Mouse (Mus musculus) common myeloid progenitor, adult 5-6 weeks (primary cell): ENCODE results near the gene Adam22. TPM values are rescaled to one million over a fixed set of nuclear protein-coding genes. Genes with fewer than 3 reads are reported as not detected.

Experiments used
- ATAC-seq: replicated peaks from 2 replicates; pipeline ENCODE4 v1.8.0; 2016; ENCODE audit warnings: low read depth, mild to moderate bottlenecking, moderate TSS enrichment, inconsistent platforms; ENCODE audit not compliant: poor library complexity, severe bottlenecking
- total RNA-seq: library from RNA; stranded (forward); fragments of 200-1000, 187-1606 nt; gene quantifications from 2 replicates; pipeline ENCODE4 v1.2.3, GENCODE M21; 2017

Adam22 gene
- total RNA-seq, 1 experiment from 2014 or later: 1.7 TPM

DNA sequence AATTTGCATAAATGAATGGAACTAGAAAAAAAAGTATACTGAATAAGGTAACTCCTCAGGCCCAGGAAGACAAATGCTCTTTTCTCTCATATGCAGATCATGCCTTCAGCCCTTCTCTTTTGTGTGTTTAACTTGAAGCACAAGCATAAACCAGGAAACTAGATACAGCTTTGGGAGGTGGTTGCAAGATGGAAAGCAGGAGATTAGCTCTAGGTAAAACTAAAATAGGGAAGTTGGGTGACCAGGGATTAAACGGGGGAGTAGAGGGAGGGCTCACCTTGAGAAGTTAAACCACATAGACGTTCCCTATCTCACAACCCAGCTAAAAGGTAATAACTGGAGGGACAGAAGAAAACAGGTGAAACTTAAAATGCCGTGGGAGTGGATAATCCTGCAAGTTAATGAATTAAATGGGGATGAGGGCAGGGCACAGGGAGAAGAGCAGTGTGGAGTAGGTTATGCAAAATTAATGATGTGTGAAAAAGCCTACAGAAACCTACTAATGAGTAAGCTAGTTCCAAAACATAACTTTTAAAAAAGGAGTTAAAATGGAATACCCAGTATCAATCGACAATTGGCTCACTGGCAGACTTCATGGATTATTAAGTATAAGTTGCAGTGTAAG, 40.2 kb downstream of the Adam22 start:
- ATAC-seq: no peak

- no peak for ATAC-seq
These were observed 41.3 kb downstream of the Adam22 start for GRCm38 (mm10) chr5:8326671-8327070.

DNA sequence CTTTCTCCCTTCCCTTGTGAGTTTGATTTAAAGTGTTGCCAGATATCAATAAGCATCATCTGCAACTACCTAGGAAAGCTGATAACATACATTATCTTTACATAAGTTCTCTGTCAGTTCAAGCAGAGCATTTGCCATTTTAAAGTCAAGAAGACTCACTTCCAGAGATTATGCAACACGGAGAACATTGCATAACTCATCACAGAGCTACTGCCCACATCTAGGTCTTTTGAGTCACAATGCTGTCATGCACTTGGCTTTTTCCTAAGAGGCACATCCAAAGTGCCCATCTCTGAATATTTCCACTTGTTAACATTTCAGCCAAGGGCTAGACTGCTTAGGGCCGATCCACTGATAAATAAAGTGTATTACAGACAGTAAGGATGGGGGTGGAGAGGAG, 55.6 kb downstream of the Adam22 start:
- ATAC-seq: no peak

DNA sequence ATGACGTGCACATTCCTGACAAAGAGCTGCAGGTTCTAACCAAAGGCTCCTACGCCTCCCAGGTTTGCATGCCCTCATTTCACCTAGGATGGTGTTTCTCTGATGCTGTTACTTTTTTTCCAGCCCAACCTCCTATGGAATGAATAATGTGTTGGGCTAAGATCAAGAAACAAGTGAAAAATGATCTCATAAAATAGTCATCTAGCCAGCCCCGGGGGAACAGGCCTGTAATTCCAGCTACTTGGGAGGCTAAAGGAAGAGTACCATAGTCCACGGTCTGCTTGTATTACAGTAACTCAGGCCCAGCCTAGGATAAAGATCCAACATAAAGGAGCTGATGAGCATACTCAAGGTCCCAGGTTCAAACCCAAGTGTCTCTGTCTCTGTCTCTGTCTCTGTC, 57.1 kb downstream of the Adam22 start:
- no peak for ATAC-seq

- no peak for ATAC-seq
These were observed 70.1 kb downstream of the Adam22 start for GRCm38 (mm10) chr5:8297719-8298419.

GRCm38 (mm10) chr5:8293287-8293686, 74.7 kb downstream of the Adam22 start:
- no peak for ATAC-seq

DNA sequence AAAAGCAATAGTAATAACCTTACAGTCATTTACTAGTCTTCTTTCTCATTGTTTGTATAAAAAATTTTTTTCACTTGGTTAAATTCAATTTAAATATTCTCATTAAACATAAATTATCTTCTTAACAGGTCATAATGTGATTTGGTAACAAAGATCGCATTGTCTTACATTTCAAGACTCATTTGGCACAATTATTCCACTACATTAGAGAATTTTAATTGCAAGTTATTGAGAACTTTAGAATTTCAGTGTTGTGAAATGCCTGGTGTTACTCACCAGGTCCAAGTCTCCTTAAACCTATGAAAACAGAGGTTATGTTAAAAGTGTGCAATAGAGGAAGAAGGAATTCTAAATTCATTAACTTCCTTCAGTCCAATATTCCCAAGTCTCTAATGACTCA, 76.5 kb downstream of the Adam22 start:
- no peak for ATAC-seq

GRCm38 (mm10) chr5:8289678-8290614, 78.0 kb downstream of the Adam22 start:
- ATAC-seq: no peak

GRCm38 (mm10) chr5:8284123-8284522, 83.8 kb downstream of the Adam22 start:
- ATAC-seq: no peak

DNA sequence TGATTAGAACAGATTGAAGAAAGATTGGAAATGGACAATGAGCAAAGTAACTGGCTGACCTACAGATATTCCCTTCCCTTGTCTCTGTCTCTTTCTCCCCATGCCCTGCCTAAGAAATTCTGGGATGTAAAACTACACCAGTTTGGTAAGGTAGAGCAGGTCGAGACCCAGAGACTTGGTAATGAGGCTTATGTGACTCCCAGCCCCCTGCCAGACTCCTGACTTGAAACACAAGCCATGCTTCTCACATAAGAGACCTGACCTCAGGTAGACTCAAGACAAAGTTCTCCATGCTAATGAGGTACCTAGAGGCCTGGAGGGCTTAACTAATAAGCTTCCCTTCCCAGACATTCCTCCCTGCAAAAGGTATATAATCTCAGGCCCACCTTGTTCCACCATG, 91.8 kb downstream of the Adam22 start:
- no peak for ATAC-seq

DNA sequence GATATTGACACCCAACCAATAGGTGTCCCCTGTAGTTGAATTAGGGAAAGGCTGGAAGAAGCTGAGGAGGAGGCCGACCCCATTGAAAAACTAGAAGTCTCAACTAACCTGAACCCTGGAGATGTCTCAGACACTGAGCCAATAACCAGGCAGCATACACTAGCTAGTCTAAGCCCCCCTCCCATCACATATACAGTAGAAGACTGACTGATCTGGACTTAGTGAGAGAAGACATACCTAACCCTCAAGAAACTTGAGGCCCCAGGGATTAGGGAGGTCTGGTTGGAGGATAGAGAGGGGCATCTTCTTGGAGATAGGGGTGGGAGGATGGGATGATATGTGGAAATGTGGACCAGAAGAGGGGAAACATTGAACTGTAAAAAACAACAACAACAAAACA, 110.6 kb downstream of the Adam22 start:
- no peak for ATAC-seq

- peak; percentile 98 for ATAC-seq
These were observed 111.5 kb downstream of the Adam22 start for GRCm38 (mm10) chr5:8256487-8256886.

- no peak for ATAC-seq
These were observed 123.3 kb downstream of the Adam22 start for GRCm38 (mm10) chr5:8244696-8245095.

GRCm38 (mm10) chr5:8243064-8243615, 124.8 kb downstream of the Adam22 start:
- no peak for ATAC-seq

DNA sequence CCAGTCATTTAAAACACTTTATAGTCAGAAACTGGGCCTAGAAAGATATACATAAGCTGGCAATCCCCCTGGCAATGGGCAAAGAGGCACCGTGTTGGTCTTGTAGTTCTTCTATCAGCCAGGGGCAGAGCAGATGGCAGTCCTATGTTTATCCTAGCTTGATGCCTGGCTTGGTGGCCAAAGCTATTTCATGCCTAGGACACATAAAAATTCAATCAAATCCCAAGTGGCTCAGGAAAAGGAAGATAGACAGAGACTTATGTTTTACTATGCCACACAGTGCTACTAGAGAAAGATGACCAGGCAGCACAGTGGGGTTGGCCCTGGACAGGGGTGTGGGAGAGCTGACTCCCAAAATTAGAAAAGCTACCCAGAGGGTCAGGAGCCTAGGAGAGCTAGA, 125.3 kb downstream of the Adam22 start:
- no peak for ATAC-seq

DNA sequence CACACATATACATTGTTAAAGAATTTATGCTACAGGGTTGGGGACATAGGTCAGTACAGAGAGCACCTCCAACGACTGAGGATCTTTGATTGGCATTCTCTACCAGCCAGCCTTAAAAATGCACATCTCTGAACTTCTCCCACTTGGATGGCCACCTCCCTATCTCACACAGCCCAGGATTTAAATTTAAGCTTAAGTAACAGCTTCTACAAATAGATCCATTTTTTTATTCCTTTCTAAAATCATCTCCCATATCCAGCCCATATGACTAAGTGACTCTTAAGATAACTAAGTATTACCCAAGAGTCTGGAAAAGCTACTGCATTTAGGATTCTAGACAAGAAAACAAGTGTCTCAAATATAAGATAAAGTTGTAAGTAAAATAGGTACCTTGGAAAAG, 140.9 kb downstream of the Adam22 start:
- no peak for ATAC-seq

DNA sequence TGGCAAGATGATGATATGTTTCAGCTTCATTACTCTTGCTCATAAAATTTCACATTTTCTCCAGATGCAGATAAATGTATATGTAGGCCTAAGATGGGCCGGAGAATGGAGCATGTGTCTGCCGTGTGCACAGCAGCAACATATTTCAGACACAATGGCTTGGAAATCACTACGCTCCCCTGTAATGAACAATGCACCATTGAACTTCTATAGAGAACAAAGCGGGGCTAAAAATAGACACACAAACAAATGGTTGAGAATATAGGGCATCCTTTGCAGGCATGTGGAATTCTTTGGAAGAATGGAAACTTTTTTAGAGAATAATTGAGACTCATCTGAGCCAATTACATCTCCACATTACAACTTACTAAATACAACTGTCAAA, 143.6 kb downstream of the Adam22 start:
- no peak for ATAC-seq

DNA sequence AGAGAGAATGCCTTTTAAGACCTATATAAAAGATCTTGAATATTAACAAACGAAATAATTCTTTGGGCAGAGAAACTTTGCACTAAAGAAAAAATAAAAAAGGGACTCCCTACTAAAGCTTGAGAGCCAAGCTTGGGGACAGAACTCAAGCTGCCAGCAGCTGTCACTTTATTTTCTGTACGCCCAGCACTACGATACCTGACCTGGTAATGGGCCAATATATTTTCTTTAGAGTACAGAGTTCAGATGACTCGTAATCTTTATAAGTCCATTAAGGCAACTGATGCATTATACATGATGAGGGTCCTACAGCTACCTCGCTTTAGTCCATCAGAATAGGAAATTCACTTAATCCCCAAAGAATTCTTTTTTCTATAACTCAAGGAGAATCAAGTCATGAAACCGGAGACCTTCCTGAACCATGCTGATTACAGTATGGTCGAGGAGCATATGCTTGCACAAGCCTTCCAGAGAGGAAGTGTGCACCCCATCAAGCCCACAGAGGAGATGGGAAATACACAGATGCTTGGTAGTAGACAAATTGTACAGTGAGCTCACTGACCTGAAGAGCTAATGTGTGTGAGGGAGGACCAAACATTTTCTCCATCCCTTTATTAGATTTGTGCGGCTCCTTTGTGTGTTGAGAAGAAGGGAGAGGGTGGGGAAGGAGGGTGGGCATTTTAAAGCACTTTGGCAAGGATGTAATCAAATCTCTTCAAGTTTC, 144.2 kb downstream of the Adam22 start:
- ATAC-seq: peak; percentile 80

- ATAC-seq: peak; percentile 86
These were observed 146.3 kb downstream of the Adam22 start for GRCm38 (mm10) chr5:8221630-8222029.

GRCm38 (mm10) chr5:8215841-8216240, 152.1 kb downstream of the Adam22 start:
- no peak for ATAC-seq
